Mouse (Mus musculus) right cerebral cortex, postnatal 4 days (tissue): ENCODE measurements around the gene Lrrc7.

Experiments
- DNase-seq: peaks from one replicate; pipeline ENCODE4 v3.0.0-alpha.2; 2022

Lrrc7 gene

GRCm38 (mm10) chr3:158362091-158362490, 199.9 kb downstream of the Lrrc7 start:
- DNase-seq: no peak

DNA sequence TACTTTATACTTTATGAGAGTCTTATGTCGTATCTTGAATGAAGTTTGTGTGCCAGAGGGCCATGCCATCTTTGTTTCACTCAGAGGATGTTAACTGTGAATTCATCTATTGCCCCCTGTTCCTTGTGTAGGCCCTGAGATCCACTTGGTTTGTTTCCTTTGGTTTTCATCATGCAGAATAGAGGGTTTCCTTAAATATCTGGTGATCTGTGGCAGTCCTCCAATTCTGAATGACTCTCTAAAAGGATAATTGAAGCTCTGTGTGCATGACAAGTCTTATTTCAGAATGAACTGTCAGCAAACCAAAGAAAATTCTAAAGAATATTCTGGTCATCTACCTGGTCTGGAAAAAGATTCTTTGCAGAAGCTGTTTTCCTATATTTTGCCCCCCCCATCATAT, 205.3 kb downstream of the Lrrc7 start:
- no peak for DNase-seq

GRCm38 (mm10) chr3:158356194-158356593, 205.8 kb downstream of the Lrrc7 start:
- no peak for DNase-seq

- DNase-seq: no peak
These were observed 221.2 kb downstream of the Lrrc7 start for GRCm38 (mm10) chr3:158340808-158341207.

GRCm38 (mm10) chr3:158330085-158330484, 231.9 kb downstream of the Lrrc7 start:
- DNase-seq: no peak

GRCm38 (mm10) chr3:158310391-158310790, 251.6 kb downstream of the Lrrc7 start:
- no peak for DNase-seq

DNA sequence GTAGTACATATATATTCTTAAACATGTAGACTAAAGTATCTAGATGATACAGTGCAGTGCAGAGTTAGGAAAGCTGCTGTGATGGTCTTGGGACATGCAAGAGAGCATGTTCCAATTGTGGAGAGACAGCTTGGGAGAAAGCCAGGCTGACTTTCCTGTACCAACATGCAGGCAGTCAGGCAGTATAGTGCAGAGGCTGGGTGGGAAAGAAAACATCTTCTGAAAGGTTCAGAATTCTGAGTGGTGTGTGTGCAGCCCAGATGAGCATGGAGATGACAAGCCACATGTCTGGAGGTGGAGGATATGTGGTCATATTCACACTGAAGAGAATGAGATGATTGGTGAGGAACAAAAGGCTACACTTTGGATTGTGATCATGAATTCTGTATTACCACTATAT, 254.6 kb downstream of the Lrrc7 start:
- no peak for DNase-seq

- DNase-seq: no peak
These were observed 263.3 kb downstream of the Lrrc7 start for GRCm38 (mm10) chr3:158298732-158299131.

GRCm38 (mm10) chr3:158295041-158295440, 267.0 kb downstream of the Lrrc7 start:
- DNase-seq: no peak

DNA sequence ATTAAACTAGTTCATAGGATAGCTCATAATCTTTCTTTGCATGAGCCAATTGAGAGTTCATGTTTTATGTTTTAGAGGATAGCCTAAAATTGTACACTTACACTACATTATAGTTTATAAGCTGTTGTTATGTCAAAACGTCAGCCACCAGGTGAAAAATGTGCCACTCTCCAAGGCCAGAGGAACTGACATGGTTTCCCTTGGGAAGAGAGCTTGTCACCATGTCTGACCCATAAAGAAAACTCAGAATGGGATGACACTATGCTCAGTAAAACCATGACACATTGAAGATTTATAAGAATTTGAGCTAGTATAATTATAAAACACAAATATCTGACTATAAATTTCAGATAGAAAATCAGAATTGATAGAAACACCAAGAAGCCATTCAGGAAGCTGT, 277.6 kb downstream of the Lrrc7 start:
- DNase-seq: no peak

GRCm38 (mm10) chr3:158278631-158279030, 283.4 kb downstream of the Lrrc7 start:
- no peak for DNase-seq

- DNase-seq: no peak
These were observed 289.3 kb downstream of the Lrrc7 start for GRCm38 (mm10) chr3:158272700-158273099.

DNA sequence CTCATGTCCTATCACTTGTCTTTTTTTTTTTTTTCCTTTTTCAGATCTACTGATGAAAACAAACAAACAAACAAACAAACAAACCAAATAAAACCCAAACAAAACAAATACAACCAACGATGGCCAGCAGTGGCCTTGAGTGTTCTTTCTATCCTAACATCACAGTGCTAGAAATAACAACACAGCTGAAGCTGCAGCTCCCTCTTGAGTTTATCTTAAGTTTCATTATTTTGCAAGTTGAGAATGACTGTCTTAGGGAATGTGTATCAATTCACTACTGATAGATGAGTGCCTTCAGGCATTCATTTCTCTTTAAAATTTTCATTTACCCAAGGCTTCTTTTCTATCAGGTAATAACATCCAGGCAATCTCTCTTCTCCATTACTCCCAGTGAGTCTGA, 291.1 kb downstream of the Lrrc7 start:
- no peak for DNase-seq

DNA sequence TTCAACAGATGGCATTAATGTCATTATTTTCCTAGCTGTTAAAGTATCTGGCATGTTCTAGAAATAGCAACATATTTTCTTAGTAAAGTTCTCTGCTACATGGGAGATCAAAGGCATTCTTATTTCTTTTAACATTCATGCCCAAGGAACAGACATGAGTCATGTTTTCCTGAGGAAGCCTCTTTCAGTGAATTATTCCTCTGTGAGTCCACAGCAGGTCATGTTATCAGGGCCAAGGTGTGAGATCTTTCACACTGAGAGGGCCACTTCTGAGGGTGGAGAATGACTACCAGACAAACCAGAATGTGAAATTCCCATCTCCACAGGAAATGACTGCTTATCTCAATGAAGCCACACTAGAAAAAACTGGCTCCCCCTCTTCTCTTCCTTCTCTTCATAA, 309.4 kb downstream of the Lrrc7 start:
- DNase-seq: no peak

- DNase-seq: no peak
These were observed 314.3 kb downstream of the Lrrc7 start for GRCm38 (mm10) chr3:158247672-158248071.

- no peak for DNase-seq
These were observed 351.4 kb downstream of the Lrrc7 start for GRCm38 (mm10) chr3:158210657-158211056.

- peak; percentile 38 for DNase-seq
These were observed 352.0 kb downstream of the Lrrc7 start for GRCm38 (mm10) chr3:158210026-158210425.

DNA sequence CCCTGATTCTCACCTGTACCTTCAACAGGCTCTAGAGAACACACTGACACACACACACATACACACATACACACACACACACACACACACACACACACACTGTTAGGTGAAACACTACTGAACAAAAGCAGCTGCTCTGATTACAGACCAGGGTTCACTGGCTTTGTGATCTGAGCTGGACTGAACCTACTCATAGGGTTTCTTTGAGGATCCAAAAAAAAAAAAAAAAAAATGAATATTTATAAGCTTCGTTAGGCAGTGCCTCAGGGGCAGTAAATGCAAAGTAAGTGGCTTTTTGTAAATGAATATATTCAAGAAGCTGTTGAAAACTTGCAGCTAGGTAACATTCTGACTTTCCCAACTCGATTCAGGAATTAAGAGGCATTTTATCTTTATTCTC, 354.2 kb downstream of the Lrrc7 start:
- no peak for DNase-seq

- DNase-seq: no peak
These were observed 359.2 kb downstream of the Lrrc7 start for GRCm38 (mm10) chr3:158202776-158203175.

GRCm38 (mm10) chr3:158195426-158195825, 366.6 kb downstream of the Lrrc7 start:
- no peak for DNase-seq

DNA sequence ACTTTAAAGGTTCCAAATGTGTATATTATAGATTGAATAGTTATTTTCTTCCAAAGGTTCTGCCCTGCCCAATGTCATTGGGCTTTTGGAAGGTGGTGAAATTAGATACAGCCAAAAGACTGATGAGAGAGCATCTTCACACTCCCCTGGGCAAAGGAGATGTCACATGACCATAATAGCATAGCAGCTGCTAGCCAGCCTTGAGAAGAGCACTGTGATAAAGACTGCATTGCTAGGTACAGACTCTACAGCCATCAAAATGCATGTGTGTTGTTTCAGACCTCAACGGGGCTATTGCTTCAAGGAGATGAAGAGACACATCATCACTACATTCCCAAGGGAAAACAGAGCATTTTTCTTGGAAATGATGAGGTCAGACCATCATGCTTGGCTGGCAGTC, 368.8 kb downstream of the Lrrc7 start:
- DNase-seq: no peak

DNA sequence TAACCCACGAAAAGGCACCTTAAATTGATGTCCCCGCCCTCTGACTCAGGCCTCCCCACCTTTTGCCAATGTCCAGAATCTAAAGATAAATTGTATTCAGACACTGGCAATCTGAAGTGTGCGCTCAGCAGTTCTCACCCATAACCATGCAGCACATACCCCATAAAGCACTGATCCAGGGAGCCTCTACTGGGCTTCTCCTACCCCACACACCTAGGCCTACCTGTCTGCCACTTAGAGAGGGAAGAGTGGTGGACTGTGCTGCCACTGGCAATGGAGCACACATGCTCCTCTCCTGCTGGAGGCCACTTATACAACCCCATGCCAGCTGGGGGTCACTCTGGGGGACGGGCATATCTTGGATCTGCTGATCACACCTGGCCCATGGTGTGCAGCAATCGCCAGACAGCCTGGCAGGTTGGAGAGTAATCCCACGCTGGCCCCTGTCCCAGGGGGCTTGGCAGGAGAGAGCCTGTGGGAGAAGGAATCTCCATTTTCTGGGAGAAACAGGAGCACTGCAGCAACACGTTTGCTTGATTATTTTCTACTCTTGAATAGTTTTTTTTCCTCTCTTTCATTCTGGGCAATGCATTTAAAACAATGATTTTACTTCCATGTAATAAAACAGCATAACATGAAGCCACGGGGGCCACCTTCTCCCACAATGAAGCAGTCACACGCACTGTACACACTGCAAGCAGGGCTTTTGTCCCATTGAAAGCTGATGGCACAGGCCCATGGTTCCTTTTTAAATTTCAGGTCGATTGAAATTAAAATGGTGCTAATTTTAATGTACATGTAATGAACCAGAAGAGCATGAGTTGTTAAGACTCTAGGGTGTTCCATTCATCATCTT, 386.9 kb downstream of the Lrrc7 start:
- peak; percentile 17 for DNase-seq

GRCm38 (mm10) chr3:158169180-158169579, 392.8 kb downstream of the Lrrc7 start:
- DNase-seq: no peak

- DNase-seq: no peak
These were observed 393.6 kb downstream of the Lrrc7 start for GRCm38 (mm10) chr3:158168454-158168853.

GRCm38 (mm10) chr3:158165004-158165403, 397.0 kb downstream of the Lrrc7 start:
- DNase-seq: no peak
